Mouse (Mus musculus) MEL (cell line): Measurements from ENCODE around the gene Pi4kb. TPM values are rescaled to one million over a fixed set of nuclear protein-coding genes. Genes with fewer than 3 reads are reported as not detected.

Experiments used
- DNase-seq: peaks from one replicate; pipeline ENCODE4 v3.0.0; 2011; ENCODE audit warnings: low read depth, low spot score
- H3K27ac ChIP-seq: 2 replicates; pipeline ENCODE4 v1.5.1; 2012; ENCODE audit warnings: low read depth, mild to moderate bottlenecking, control low read depth, low read length, moderate library complexity; ENCODE audit not compliant: control insufficient read depth
- H3K27me3 ChIP-seq, 2 experiments: fragments of 150-350 bp in 1 of 2; sonication (generic) in 1 of 2; 2 replicates each; pipeline ENCODE4 v1.6.1; 2012; ENCODE audit warnings: low read length in 2 of 2, mild to moderate bottlenecking in 2 of 2, improper control_type of control experiment in 1 of 2, moderate library complexity in 1 of 2; ENCODE audit not compliant: insufficient read depth in 2 of 2, control insufficient read depth in 1 of 2
- H3K36me3 ChIP-seq, 2 experiments: 2 replicates each; pipeline ENCODE4 v1.6.1; 2012 to 2014; ENCODE audit warnings: low read length in 2 of 2, improper control_type of control experiment in 1 of 2, inconsistent platforms in 1 of 2, mild to moderate bottlenecking in 1 of 2; ENCODE audit not compliant: insufficient read depth in 2 of 2, control insufficient read depth in 1 of 2
- H3K4me1 ChIP-seq, 2 experiments: fragments of 150-350 bp in 1 of 2; sonication (generic) in 1 of 2; 2 replicates each; pipeline ENCODE4 v1.6.1; 2012; ENCODE audit warnings: low read length in 2 of 2, improper control_type of control experiment in 1 of 2, mild to moderate bottlenecking in 1 of 2; ENCODE audit not compliant: insufficient read depth in 2 of 2, control insufficient read depth in 1 of 2
- H3K4me3 ChIP-seq, 2 experiments: fragments of 150-350 bp in 1 of 2; sonication (generic) in 1 of 2; 2 replicates each; pipeline ENCODE4 v1.5.1; 2012; ENCODE audit warnings: low read depth in 2 of 2, low read length in 2 of 2, mild to moderate bottlenecking in 2 of 2, moderate library complexity in 2 of 2, control low read depth in 1 of 2, improper control_type of control experiment in 1 of 2; ENCODE audit not compliant: control insufficient read depth in 1 of 2, insufficient read depth in 1 of 2
- H3K79me2 ChIP-seq: 2 replicates; pipeline ENCODE4 v1.6.1; 2012; ENCODE audit warnings: mild to moderate bottlenecking, low read length, moderate library complexity; ENCODE audit not compliant: control insufficient read depth, poor library complexity, insufficient read depth
- H3K9ac ChIP-seq: 2 replicates; pipeline ENCODE4 v1.6.1; 2012; ENCODE audit warnings: low read depth, mild to moderate bottlenecking, control low read depth, low read length, moderate library complexity; ENCODE audit not compliant: control insufficient read depth, poor library complexity, severe bottlenecking
- H3K9me3 ChIP-seq: fragments of 150-350 bp; sonication (generic); replicated peaks from 2 replicates; pipeline ENCODE4 v1.6.1; 2012; ENCODE audit warnings: mild to moderate bottlenecking, low read length, improper control_type of control experiment, moderate library complexity; ENCODE audit not compliant: insufficient read depth
- CHD2 ChIP-seq: IDR thresholded peaks from 2 replicates; pipeline ENCODE4 v1.6.1; 2011; ENCODE audit warnings: low read length, improper control_type of control experiment
- CTCF ChIP-seq, 3 experiments: IDR thresholded peaks in 2 of 3; conservative IDR thresholded peaks in 1 of 3; 2 replicates each; pipeline ENCODE4 v1.5.1; 2011 to 2012; ENCODE audit warnings: low read length in 3 of 3, low read depth in 2 of 3, mild to moderate bottlenecking in 2 of 3, improper control_type of control experiment in 1 of 3, inconsistent platforms in 1 of 3, mixed read lengths in 1 of 3, moderate library complexity in 1 of 3; ENCODE audit not compliant: control insufficient read depth in 1 of 3, insufficient read depth in 1 of 3, poor library complexity in 1 of 3, severe bottlenecking in 1 of 3
- ELF1 ChIP-seq: IDR thresholded peaks from 2 replicates; pipeline ENCODE4 v1.6.1; 2014; ENCODE audit warnings: low read depth, mild to moderate bottlenecking, inconsistent platforms, low read length, improper control_type of control experiment, moderate library complexity
- GABPA ChIP-seq: IDR thresholded peaks from 2 replicates; pipeline ENCODE4 v1.6.1; 2012; ENCODE audit warnings: low read depth, mild to moderate bottlenecking, inconsistent platforms, low read length, improper control_type of control experiment, moderate library complexity
- GATA1 ChIP-seq: IDR thresholded peaks from 2 replicates; pipeline ENCODE4 v1.6.1; 2011; ENCODE audit warnings: low read depth, low read length, improper control_type of control experiment
- HCFC1 ChIP-seq: IDR thresholded peaks from 2 replicates; pipeline ENCODE4 v1.6.1; 2012; ENCODE audit warnings: low read depth, mild to moderate bottlenecking, inconsistent platforms, low read length, improper control_type of control experiment, moderate library complexity
- MAFK ChIP-seq: IDR thresholded peaks from 2 replicates; pipeline ENCODE4 v1.6.1; 2011; ENCODE audit warnings: low read depth, mild to moderate bottlenecking, low read length, improper control_type of control experiment, borderline replicate concordance
- MAX ChIP-seq: IDR thresholded peaks from 2 replicates; pipeline ENCODE4 v1.6.1; 2011; ENCODE audit warnings: low read length, improper control_type of control experiment
- MAZ ChIP-seq: IDR thresholded peaks from 2 replicates; pipeline ENCODE4 v1.6.1; 2012; ENCODE audit warnings: low read depth, mild to moderate bottlenecking, inconsistent platforms, low read length, improper control_type of control experiment
- MXI1 ChIP-seq: IDR thresholded peaks from 2 replicates; pipeline ENCODE4 v1.6.1; 2011; ENCODE audit warnings: mild to moderate bottlenecking, low read depth, low read length, improper control_type of control experiment
- MYB ChIP-seq: IDR thresholded peaks from 2 replicates; pipeline ENCODE4 v1.6.1; 2011; ENCODE audit warnings: mild to moderate bottlenecking, low read depth, low read length, improper control_type of control experiment
- MYC ChIP-seq: IDR thresholded peaks from 2 replicates; pipeline ENCODE4 v1.6.1; 2011; ENCODE audit warnings: low read depth, mild to moderate bottlenecking, low read length, improper control_type of control experiment, moderate library complexity
- NELFE ChIP-seq: IDR thresholded peaks from 2 replicates; pipeline ENCODE4 v1.6.1; 2011; ENCODE audit warnings: low read depth, low read length, improper control_type of control experiment
- NRF1 ChIP-seq: IDR thresholded peaks from 2 replicates; pipeline ENCODE4 v1.6.1; 2014; ENCODE audit warnings: low read depth, mild to moderate bottlenecking, inconsistent platforms, low read length, improper control_type of control experiment, moderate library complexity; ENCODE audit not compliant: poor library complexity, insufficient read depth, severe bottlenecking
- POLR2A ChIP-seq, 2 experiments: IDR thresholded peaks; 2 replicates each; pipeline ENCODE4 v1.6.1; 2011 to 2012; ENCODE audit warnings: low read length in 2 of 2, mild to moderate bottlenecking in 2 of 2, control low read depth in 1 of 2, improper control_type of control experiment in 1 of 2, low read depth in 1 of 2, moderate library complexity in 1 of 2; ENCODE audit not compliant: control insufficient read depth in 1 of 2, insufficient read depth in 1 of 2, poor library complexity in 1 of 2
- POLR2AphosphoS2 ChIP-seq: IDR thresholded peaks from 2 replicates; pipeline ENCODE4 v1.6.1; 2011; ENCODE audit warnings: low read length, improper control_type of control experiment
- POLR2AphosphoS5 ChIP-seq: IDR thresholded peaks from 2 replicates; pipeline ENCODE4 v1.6.1; 2012; ENCODE audit warnings: low read depth, borderline replicate concordance, mild to moderate bottlenecking, inconsistent platforms, low read length, moderate library complexity, mixed read lengths
- RAD21 ChIP-seq: IDR thresholded peaks from 2 replicates; pipeline ENCODE4 v1.6.1; 2011; ENCODE audit warnings: mild to moderate bottlenecking, low read depth, low read length, improper control_type of control experiment
- RCOR1 ChIP-seq: IDR thresholded peaks from 2 replicates; pipeline ENCODE4 v1.6.1; 2012; ENCODE audit warnings: low read depth, mild to moderate bottlenecking, inconsistent platforms, low read length, improper control_type of control experiment
- SIN3A ChIP-seq: IDR thresholded peaks from 2 replicates; pipeline ENCODE4 v1.6.1; 2012; ENCODE audit warnings: low read length, improper control_type of control experiment, inconsistent platforms
- SMC3 ChIP-seq: IDR thresholded peaks from 2 replicates; pipeline ENCODE4 v1.6.1; 2011; ENCODE audit warnings: low read depth, low read length, improper control_type of control experiment
- TCF12 ChIP-seq: IDR thresholded peaks from 2 replicates; pipeline ENCODE4 v1.6.1; 2014; ENCODE audit warnings: low read depth, mild to moderate bottlenecking, inconsistent platforms, low read length, improper control_type of control experiment, moderate library complexity
- UBTF ChIP-seq: IDR thresholded peaks from 2 replicates; pipeline ENCODE4 v1.6.1; 2012; ENCODE audit warnings: low read depth, mild to moderate bottlenecking, inconsistent platforms, low read length, improper control_type of control experiment, moderate library complexity, borderline replicate concordance; ENCODE audit not compliant: insufficient read depth
- USF2 ChIP-seq, 2 experiments: IDR thresholded peaks; 2 replicates each; pipeline ENCODE4 v1.6.1; 2011 to 2012; ENCODE audit warnings: improper control_type of control experiment in 2 of 2, low read length in 2 of 2, borderline replicate concordance in 1 of 2, inconsistent platforms in 1 of 2, low read depth in 1 of 2, mild to moderate bottlenecking in 1 of 2; ENCODE audit not compliant: insufficient read depth in 1 of 2
- ZC3H11A ChIP-seq: IDR thresholded peaks from 2 replicates; pipeline ENCODE4 v1.6.1; 2012; ENCODE audit warnings: low read depth, mild to moderate bottlenecking, inconsistent platforms, low read length, improper control_type of control experiment
- ZMIZ1 ChIP-seq: IDR thresholded peaks from 2 replicates; pipeline ENCODE4 v1.6.1; 2012; ENCODE audit warnings: low read depth, mild to moderate bottlenecking, inconsistent platforms, low read length, improper control_type of control experiment, moderate library complexity
- ZNF384 ChIP-seq: IDR thresholded peaks from 2 replicates; pipeline ENCODE4 v1.6.1; 2012; ENCODE audit warnings: low read depth, mild to moderate bottlenecking, inconsistent platforms, low read length, improper control_type of control experiment
- polyA plus RNA-seq, 2 experiments: library from polyadenylated mRNA; stranded (reverse) in 1 of 2; unstranded in 1 of 2; fragments of >175 nt in 1 of 2; fragments of >200 nt in 1 of 2; gene quantifications; 2 replicates each; pipeline versions ENCODE4 v1.2.1 to v1.2.4; 2012; ENCODE audit warnings: low replicate concordance in 2 of 2, low read depth in 1 of 2; ENCODE audit not compliant: insufficient read length in 2 of 2, insufficient read depth in 1 of 2, missing spikeins in 1 of 2
- total RNA-seq: library from RNA; depleted of rRNA; stranded (reverse); fragments of 300-350 nt; gene quantifications from 2 replicates; pipeline ENCODE4 v1.2.3, GENCODE M21; 2012

Gene Pi4kb
- total and polyA plus RNA-seq, 3 experiments = 45.0 to 56.7 TPM; not detected in 1

DNA sequence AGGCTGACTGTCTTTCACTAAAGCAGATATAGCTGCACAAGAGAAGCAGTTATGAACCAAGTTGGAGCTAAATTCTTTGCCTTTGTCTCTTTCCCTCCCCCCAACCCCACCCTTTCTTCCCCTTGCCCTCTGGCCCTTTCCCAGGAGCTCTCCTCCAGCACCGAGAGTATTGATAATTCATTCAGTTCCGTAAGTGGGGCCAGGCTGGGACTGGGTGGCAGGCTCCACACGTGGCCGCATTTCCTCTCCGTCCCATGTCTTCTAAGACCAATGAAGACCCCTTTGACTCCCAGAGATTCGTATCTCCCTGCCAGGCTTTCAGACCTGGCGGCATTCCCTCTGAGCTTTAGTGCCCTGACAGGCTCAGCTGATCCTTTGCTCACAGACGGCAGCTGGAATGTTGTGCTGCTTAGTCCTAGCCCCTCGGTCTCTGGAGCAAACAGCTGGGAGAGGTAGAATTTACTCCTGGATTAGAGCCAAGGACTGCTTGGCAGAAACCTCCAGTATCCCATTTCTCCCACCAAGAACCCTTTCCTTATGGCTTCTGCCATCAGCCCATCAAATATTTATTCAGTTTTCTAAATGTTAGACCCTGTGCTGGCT lies 14.7 kb downstream of the Pi4kb start:
- Histone ChIP-seq H3K9me3 (no peaks in the 10 kb centered on the region), H3K4me1 (peaks cover 20 to 25% of the 10 kb centered on the region in 2 experiments), H3K27me3 (no peaks in the 10 kb centered on the region), H3K27ac (no peak overlapping the region), H3K4me3 (no peak overlapping the region), H3K9ac (no peak overlapping the region)
- TF ChIP-seq RAD21 (no peak), UBTF (no peak), MAFK (no peak), GATA1 (no peak), MYB (no peak), POLR2AphosphoS2 (no peak), CHD2 (no peak), USF2 (IDR thresholded peaks at IDR 0.05; ENCODE audit: borderline replicate concordance in 1 of 2, insufficient read depth in 1 of 2, low read depth in 1 of 2, low read length in 2 of 2) (no peak), MAX (no peak), ELF1 (no peak), NRF1 (no peak), GABPA (no peak), RCOR1 (no peak), ZMIZ1 (no peak), MYC (no peak), MXI1 (no peak), MAZ (no peak), CTCF (IDR thresholded peaks at IDR 0.05 in 2 of 3, conservative IDR thresholded peaks at IDR 0.05 in 1 of 3; ENCODE audit: control insufficient read depth in 1 of 3, insufficient read depth in 1 of 3, low read depth in 2 of 3, low read length in 3 of 3, poor library complexity in 1 of 3, severe bottlenecking in 1 of 3) (no peak)
- TF ChIP-seq, all 39 proteins: peak for 0
- Histone ChIP-seq H3K36me3 (peaks cover 2 to 30% of the 10 kb centered on the region in 2 experiments), H3K79me2 (no peaks in the 10 kb centered on the region)
- DNase-seq = no peak

DNA sequence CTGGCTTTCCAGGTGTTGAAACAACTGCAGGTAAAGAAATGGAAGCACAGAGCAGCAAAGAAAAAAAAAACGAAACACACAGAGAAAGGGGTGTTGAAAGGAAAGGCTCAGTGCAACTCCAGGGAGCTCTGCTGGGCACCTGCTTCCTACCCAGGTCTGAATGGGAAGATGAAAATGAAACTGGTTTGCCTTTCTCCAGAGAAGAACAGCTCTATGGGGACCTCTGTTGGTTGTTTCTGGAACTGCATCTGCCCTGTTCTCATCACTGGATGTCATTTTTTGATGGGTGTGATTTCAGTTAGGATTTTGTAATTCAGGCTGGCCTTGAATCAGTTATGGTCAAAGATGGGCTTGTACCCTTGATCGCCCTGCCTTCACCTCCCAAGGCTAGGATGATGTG lies 22.4 kb downstream of the Pi4kb start:
- Histone ChIP-seq H3K4me1 (no peaks in the 10 kb centered on the region), H3K27ac (no peak overlapping the region), H3K4me3 (no peak overlapping the region), H3K9me3 (no peaks in the 10 kb centered on the region), H3K27me3 (no peaks in the 10 kb centered on the region), H3K79me2 (no peaks in the 10 kb centered on the region), H3K36me3 (peaks cover 3 to 12% of the 10 kb centered on the region in 2 experiments; a peak in 3 of 4 replicates), H3K9ac (no peak overlapping the region)
- peak; percentile 87 for DNase-seq
- peak; percentile 58; the same call in 1 of the 2 replicates for TF ChIP-seq SIN3A
- TF ChIP-seq SMC3 = peak; percentile 95
- no peak for TF ChIP-seq USF2 (IDR thresholded peaks at IDR 0.05; ENCODE audit: borderline replicate concordance in 1 of 2, insufficient read depth in 1 of 2, low read depth in 1 of 2, low read length in 2 of 2)
- peak; percentile 94 for TF ChIP-seq RAD21
- TF ChIP-seq NELFE = no peak
- TF ChIP-seq CTCF (IDR thresholded peaks at IDR 0.05 in 2 of 3, conservative IDR thresholded peaks at IDR 0.05 in 1 of 3; ENCODE audit: control insufficient read depth in 1 of 3, insufficient read depth in 1 of 3, low read depth in 2 of 3, low read length in 3 of 3, poor library complexity in 1 of 3, severe bottlenecking in 1 of 3) = peak; percentile 61 to 100 (median 97)
- TF ChIP-seq ZC3H11A = peak; percentile 89
- 0 out of 2 replicates have a peak, but pooled peaks have one; percentile 11 for TF ChIP-seq TCF12
- TF ChIP-seq POLR2AphosphoS2 = no peak
- TF ChIP-seq POLR2AphosphoS5 = no peak
- no peak for TF ChIP-seq MAFK
- no peak for TF ChIP-seq NRF1
- no peak for TF ChIP-seq MAX
- no peak for TF ChIP-seq ZNF384
- no peak for TF ChIP-seq ZMIZ1
- TF ChIP-seq POLR2A (IDR thresholded peaks at IDR 0.05; ENCODE audit: control insufficient read depth in 1 of 2, insufficient read depth in 1 of 2, low read depth in 1 of 2, low read length in 2 of 2, poor library complexity in 1 of 2) = 0 out of 4 replicates have a peak, but pooled peaks of 1 of the 2 experiments have one; percentile 28
- no peak for TF ChIP-seq MYC
- TF ChIP-seq HCFC1 = no peak
